Mouse (Mus musculus) cerebral cortex, adult 2 months (tissue): ENCODE measurements around the gene Abcb8.

ENCODE experiments used
- WGBS: fragments of 180-500 bp; shearing (Covaris S2); methylation state at CpG from one replicate; pipeline ENCODE4 v1.1.7; 2018; 5-methylcytosine and 5-hydroxymethylcytosine counted together

Abcb8 gene

DNA sequence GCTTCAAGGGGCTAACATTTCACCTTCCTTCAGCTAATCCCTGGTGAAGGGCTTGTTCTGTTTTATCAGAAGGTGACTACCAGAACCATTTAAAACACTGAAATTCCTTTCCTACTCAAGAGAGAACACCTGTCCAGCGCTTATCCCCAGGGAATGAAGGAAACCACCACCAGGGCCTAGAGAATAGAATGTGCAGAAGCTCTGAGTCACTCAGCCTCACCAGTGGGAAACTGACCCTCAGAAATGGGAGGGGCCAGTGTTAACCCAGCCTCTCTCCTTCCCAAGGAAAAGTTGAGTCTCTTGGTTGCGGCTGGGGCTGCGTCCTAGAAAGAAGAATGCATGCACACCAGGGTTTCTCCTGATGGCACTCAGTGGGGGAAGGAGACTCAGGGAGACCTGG lies 61.6 kb downstream of the Abcb8 start:
- 44% methylated on average over 3 of the region's 3 CpGs for WGBS

DNA sequence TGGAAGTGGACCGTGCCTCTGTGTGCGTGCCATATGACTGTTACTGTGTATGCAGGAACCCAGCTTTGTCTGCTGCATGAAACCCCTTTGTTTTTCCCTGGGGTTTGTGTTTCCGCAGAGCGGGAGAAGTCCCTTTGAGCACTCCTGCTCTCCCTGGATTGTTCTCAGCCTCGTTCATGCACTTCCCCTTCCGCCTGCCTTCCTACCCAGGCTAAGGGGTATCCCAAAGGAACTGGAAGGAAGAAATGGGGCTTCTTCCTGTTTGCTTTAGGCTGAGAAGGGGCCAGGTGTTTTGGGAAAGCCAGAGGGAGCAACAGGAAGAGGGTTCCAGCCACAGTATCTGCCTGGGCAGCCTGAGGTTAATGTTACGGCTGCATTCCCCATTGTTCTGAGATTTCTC lies 62.1 kb downstream of the Abcb8 start:
- WGBS = 45% methylated on average over 7 of the region's 7 CpGs
